Mouse (Mus musculus): Measurements from ENCODE around the gene Chchd3.

Gene Chchd3

GRCm38 (mm10) chr6:32935576-32935975 is 124.5 kb downstream of the Chchd3 start:
- DNase-seq (ENCODE audit: low spot score in 2 of 2) = no peak

- DNase-seq (ENCODE audit: low spot score in 2 of 2) = no peak
These were observed 128.8 kb downstream of the Chchd3 start for GRCm38 (mm10) chr6:32931106-32931770.

- DNase-seq (ENCODE audit: low spot score in 2 of 2) = no peak
These were observed 137.7 kb downstream of the Chchd3 start for GRCm38 (mm10) chr6:32922391-32922790.

GRCm38 (mm10) chr6:32920091-32920490 is 140.0 kb downstream of the Chchd3 start:
- peak in 1 of 2 experiments; percentile 14 for DNase-seq (ENCODE audit: low spot score in 2 of 2)

GRCm38 (mm10) chr6:32910692-32911091 is 149.4 kb downstream of the Chchd3 start:
- no peak for DNase-seq (ENCODE audit: low spot score in 2 of 2)

- no peak for DNase-seq (ENCODE audit: low spot score in 2 of 2)
These were observed 161.0 kb downstream of the Chchd3 start for GRCm38 (mm10) chr6:32899061-32899460.

GRCm38 (mm10) chr6:32894100-32894499 is 166.0 kb downstream of the Chchd3 start:
- DNase-seq (ENCODE audit: low spot score in 2 of 2) = no peak

- DNase-seq (ENCODE audit: low spot score in 2 of 2) = no peak
These were observed 169.3 kb downstream of the Chchd3 start for GRCm38 (mm10) chr6:32890726-32891125.

GRCm38 (mm10) chr6:32888894-32889529 is 171.0 kb downstream of the Chchd3 start:
- no peak for DNase-seq (ENCODE audit: low spot score in 2 of 2)

- DNase-seq (ENCODE audit: low spot score in 2 of 2) = no peak
These were observed 181.5 kb downstream of the Chchd3 start for GRCm38 (mm10) chr6:32878586-32878985.

- DNase-seq (ENCODE audit: low spot score in 2 of 2) = no peak
These were observed 185.9 kb downstream of the Chchd3 start for GRCm38 (mm10) chr6:32874176-32874575.

- no peak for DNase-seq (ENCODE audit: low spot score in 2 of 2)
These were observed 187.3 kb downstream of the Chchd3 start for GRCm38 (mm10) chr6:32872805-32873204.

- no peak for DNase-seq (ENCODE audit: low spot score in 2 of 2)
These were observed 209.1 kb downstream of the Chchd3 start for GRCm38 (mm10) chr6:32850960-32851359.

GRCm38 (mm10) chr6:32848974-32849373 is 211.1 kb downstream of the Chchd3 start:
- DNase-seq (ENCODE audit: low spot score in 2 of 2) = no peak

- no peak for DNase-seq (ENCODE audit: low spot score in 2 of 2)
These were observed 214.6 kb downstream of the Chchd3 start for GRCm38 (mm10) chr6:32845463-32845862.

- no peak for DNase-seq (ENCODE audit: low spot score in 2 of 2)
These were observed 222.1 kb downstream of the Chchd3 start for GRCm38 (mm10) chr6:32837939-32838301.

- peak in 1 of 2 experiments; percentile 18 for DNase-seq (ENCODE audit: low spot score in 2 of 2)
These were observed 222.7 kb downstream of the Chchd3 start for GRCm38 (mm10) chr6:32837165-32837938.

GRCm38 (mm10) chr6:32823856-32824620 is 236.0 kb downstream of the Chchd3 start:
- no peak for DNase-seq (ENCODE audit: low spot score in 2 of 2)

GRCm38 (mm10) chr6:32818961-32819360 is 241.1 kb downstream of the Chchd3 start:
- no peak for DNase-seq (ENCODE audit: low spot score in 2 of 2)

GRCm38 (mm10) chr6:32808796-32809195 is 251.3 kb downstream of the Chchd3 start:
- DNase-seq (ENCODE audit: low spot score in 2 of 2) = no peak

GRCm38 (mm10) chr6:32807771-32808170 is 252.3 kb downstream of the Chchd3 start:
- no peak for DNase-seq (ENCODE audit: low spot score in 2 of 2)

- DNase-seq (ENCODE audit: low spot score in 2 of 2) = no peak
These were observed 256.4 kb downstream of the Chchd3 start for GRCm38 (mm10) chr6:32803646-32804045.

Measured in frontal cortex, postnatal 25 days (tissue).